Mouse (Mus musculus): ENCODE data around the gene Rnf11. TPM values are rescaled to one million over a fixed set of nuclear protein-coding genes. Genes with fewer than 3 reads are reported as not detected.

Rnf11 gene
- polyA plus RNA-seq (2012; rRNA removed), result 145 and 161 TPM in 2 replicates

DNA sequence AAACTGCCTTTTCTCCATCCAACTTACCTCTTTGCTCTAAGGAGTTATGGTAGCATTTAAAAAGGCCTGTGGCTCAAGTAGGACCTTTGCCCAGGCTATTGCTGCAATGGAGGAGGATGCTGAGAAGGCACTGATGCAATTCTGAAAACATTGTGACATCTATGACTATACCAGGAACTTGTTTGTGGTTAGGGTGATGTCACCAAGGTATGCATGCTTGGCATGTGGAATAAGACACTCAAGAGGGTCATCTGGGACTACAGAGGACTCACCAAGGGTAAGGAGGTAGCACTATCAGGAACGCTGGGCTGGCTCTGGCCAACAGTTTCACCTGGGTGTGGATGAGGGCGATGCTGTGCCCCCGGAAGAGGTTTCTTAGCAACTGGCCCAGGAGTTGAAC is at the start of gene Rnf11:
Gene Rnf11 (minus strand): TSS at position 108 of the 400 bp plus-strand sequence.
- DNase-seq, result no peak
- 85% methylated on average over 3 of the region's 3 CpGs for WGBS
- Histone ChIP-seq H3K4me3 (replicated peaks; ENCODE audit: insufficient read depth, low read depth, low read length) (no peak within 1 kb of the TSS), H3K4me1 (ENCODE audit: control insufficient read depth, insufficient read depth, low read length) (no peaks in the 10 kb centered on the region), H3K27me3 (ENCODE audit: control insufficient read depth, insufficient read depth, low read length) (no peaks in the 10 kb centered on the region), H3K27ac (ENCODE audit: insufficient read depth, low read length) (no peak within 1 kb of the TSS)
- TF ChIP-seq CTCF (IDR thresholded peaks at IDR 0.05; ENCODE audit: borderline replicate concordance, insufficient read depth, low read depth, low read length) (no peak), POLR2A (IDR thresholded peaks at IDR 0.05; ENCODE audit: borderline replicate concordance, insufficient read depth, low read length) (no peak)

DNA sequence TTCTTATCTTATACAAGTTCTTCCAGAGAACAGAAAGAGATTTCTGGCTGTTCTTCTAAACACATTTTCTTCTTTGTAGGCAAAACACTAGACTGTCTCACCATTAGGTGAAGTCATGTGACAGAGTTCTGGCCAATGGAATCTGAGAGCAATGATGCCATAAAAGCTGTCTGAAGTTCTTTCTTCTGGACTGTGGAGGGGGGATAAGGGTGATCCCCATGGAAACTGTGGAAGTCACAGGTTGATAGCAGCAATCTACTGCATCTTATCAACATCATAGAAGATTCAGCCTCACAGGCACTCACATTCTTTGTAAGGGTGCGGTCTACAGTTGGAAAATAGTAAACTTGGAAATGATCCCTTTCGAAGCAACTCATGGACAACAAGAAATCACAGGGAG is 46.6 kb upstream of the Rnf11 start, which contains the start of gene 4930522H14Rik:
Gene 4930522H14Rik (minus strand): TSS at position 187 of the 400 bp plus-strand sequence.
- TF ChIP-seq POLR2A (IDR thresholded peaks at IDR 0.05; ENCODE audit: borderline replicate concordance, insufficient read depth, low read length) (no peak), CTCF (IDR thresholded peaks at IDR 0.05; ENCODE audit: borderline replicate concordance, insufficient read depth, low read depth, low read length) (no peak)
- H3K4me1 ChIP-seq (ENCODE audit: control insufficient read depth, insufficient read depth, low read length), result no peaks in the 10 kb centered on the region
- 98% methylated on average over 2 of the region's 2 CpGs for WGBS
- no peak within 1 kb of the TSS for H3K4me3 ChIP-seq (replicated peaks; ENCODE audit: insufficient read depth, low read depth, low read length)
- no peaks in the 10 kb centered on the region for H3K27me3 ChIP-seq (ENCODE audit: control insufficient read depth, insufficient read depth, low read length)
- DNase-seq, result no peak
- no peak within 1 kb of the TSS for H3K27ac ChIP-seq (ENCODE audit: insufficient read depth, low read length)

DNA sequence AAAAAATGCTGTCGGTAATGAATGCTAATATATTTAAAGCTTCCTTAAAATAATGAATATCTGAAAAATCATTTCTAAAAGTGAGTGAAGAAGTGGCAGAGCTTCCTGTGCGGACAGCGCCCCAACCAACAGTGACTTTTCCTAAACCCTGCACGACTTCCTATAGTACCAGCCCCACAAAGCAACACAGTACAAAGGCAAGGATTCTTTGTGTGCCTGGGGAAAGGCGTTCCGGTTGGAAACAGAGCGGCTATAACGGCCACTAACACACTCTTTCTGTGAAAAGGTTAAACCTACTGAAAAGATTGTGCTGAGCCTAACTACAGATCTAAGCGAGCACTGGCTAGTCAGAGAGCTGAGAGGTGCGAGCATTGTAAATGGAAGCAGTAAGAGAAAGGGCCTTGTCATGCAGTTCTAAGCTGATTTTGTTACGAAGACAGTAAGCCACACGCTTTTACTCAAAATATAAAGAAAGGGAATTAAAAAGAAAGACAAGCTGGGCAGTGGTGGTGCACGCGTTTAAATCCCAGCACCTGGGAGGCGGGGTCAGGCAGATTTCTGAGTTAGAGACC is 45.8 kb upstream of the Rnf11 start:
- Histone ChIP-seq H3K27me3 (ENCODE audit: control insufficient read depth, insufficient read depth, low read length) (no peaks in the 10 kb centered on the region), H3K4me1 (ENCODE audit: control insufficient read depth, insufficient read depth, low read length) (no peaks in the 10 kb centered on the region), H3K4me3 (replicated peaks; ENCODE audit: insufficient read depth, low read depth, low read length) (no peak overlapping the region), H3K27ac (ENCODE audit: insufficient read depth, low read length) (no peak overlapping the region)
- WGBS, result 47% methylated on average over 15 of the region's 15 CpGs
- no peak for DNase-seq
- TF ChIP-seq CTCF (IDR thresholded peaks at IDR 0.05; ENCODE audit: borderline replicate concordance, insufficient read depth, low read depth, low read length) (no peak), POLR2A (IDR thresholded peaks at IDR 0.05; ENCODE audit: borderline replicate concordance, insufficient read depth, low read length) (no peak)

DNA sequence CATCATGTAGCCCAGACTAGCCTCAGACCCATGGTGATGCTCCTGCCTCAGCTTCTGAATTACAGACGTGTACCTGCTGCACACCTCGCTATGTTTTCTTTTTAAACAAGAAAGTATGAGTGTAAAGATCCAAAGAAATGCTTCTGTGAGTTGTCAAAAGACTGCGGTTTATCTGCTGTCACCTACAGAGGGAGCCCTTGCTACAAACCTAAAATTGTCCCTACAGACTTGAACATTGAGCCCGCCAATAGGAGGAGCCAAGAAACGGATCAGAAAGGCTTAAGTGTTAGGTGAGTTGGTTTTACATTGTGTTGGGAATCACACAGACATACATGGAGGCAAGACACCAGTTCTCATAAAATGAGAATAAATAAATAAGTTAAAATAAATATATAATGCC is 20.4 kb upstream of the Rnf11 start:
- H3K4me3 ChIP-seq (replicated peaks; ENCODE audit: insufficient read depth, low read depth, low read length), result no peak overlapping the region
- no peak overlapping the region for H3K27ac ChIP-seq (ENCODE audit: insufficient read depth, low read length)
- DNase-seq, result peak; percentile 42 to 60
- no peaks in the 10 kb centered on the region for H3K4me1 ChIP-seq (ENCODE audit: control insufficient read depth, insufficient read depth, low read length)
- 2% methylated on average over 5 of the region's 5 CpGs for WGBS
- no peaks in the 10 kb centered on the region for H3K27me3 ChIP-seq (ENCODE audit: control insufficient read depth, insufficient read depth, low read length)
- TF ChIP-seq POLR2A (IDR thresholded peaks at IDR 0.05; ENCODE audit: borderline replicate concordance, insufficient read depth, low read length), result no peak
- TF ChIP-seq CTCF (IDR thresholded peaks at IDR 0.05; ENCODE audit: borderline replicate concordance, insufficient read depth, low read depth, low read length), result peak; percentile 55; the same call in 1 of the 2 replicates

DNA sequence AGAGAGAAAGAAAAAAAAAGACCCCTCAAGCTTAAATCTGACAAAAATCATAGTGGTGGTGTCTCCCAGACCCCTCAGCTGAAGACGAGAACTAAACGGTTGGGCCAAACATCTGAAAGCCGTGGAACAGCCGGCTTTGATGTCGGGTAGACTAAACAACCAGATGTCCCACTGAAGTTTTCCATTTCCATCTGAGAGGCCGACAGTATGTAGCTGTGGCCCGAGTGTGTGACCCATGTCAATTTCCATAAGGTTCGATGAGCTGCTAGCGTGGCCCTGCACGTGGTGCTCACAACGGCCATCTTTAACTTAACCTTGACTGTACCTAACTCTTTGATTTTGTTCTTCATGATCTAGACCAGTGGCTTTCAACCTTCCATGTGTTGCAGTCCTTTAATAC is 13.9 kb upstream of the Rnf11 start:
- no peaks in the 10 kb centered on the region for H3K4me1 ChIP-seq (ENCODE audit: control insufficient read depth, insufficient read depth, low read length)
- DNase-seq, result no peak
- 87% methylated on average over 11 of the region's 11 CpGs for WGBS
- no peak overlapping the region for H3K27ac ChIP-seq (ENCODE audit: insufficient read depth, low read length)
- TF ChIP-seq CTCF (IDR thresholded peaks at IDR 0.05; ENCODE audit: borderline replicate concordance, insufficient read depth, low read depth, low read length) (no peak), POLR2A (IDR thresholded peaks at IDR 0.05; ENCODE audit: borderline replicate concordance, insufficient read depth, low read length) (no peak)
- no peak overlapping the region for H3K4me3 ChIP-seq (replicated peaks; ENCODE audit: insufficient read depth, low read depth, low read length)
- no peaks in the 10 kb centered on the region for H3K27me3 ChIP-seq (ENCODE audit: control insufficient read depth, insufficient read depth, low read length)

DNA sequence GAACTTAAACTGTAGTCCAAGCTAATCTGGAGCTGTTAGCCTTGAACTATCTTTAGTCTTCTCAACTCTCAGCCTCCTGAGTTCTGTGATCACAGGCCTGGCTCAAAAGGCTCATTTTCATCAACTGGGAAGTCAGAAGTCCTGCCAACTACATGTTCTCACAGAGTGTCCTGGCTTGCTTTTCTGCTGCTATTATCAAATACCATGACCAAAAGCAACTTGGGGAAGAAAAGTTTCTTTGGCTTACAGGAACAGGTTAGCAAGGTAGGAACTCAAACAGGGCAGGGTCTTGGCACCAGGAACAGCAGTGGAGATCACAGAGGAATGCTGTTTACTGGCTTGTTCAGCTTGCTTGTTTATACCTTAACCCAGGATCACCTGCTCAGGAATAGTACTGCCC is 9.1 kb upstream of the Rnf11 start:
- H3K27ac ChIP-seq (ENCODE audit: insufficient read depth, low read length), result no peak overlapping the region
- no peak overlapping the region for H3K4me3 ChIP-seq (replicated peaks; ENCODE audit: insufficient read depth, low read depth, low read length)
- no peaks in the 10 kb centered on the region for H3K27me3 ChIP-seq (ENCODE audit: control insufficient read depth, insufficient read depth, low read length)
- no peaks in the 10 kb centered on the region for H3K4me1 ChIP-seq (ENCODE audit: control insufficient read depth, insufficient read depth, low read length)
- DNase-seq, result no peak
- TF ChIP-seq CTCF (IDR thresholded peaks at IDR 0.05; ENCODE audit: borderline replicate concordance, insufficient read depth, low read depth, low read length), result no peak
- TF ChIP-seq POLR2A (IDR thresholded peaks at IDR 0.05; ENCODE audit: borderline replicate concordance, insufficient read depth, low read length), result no peak

DNA sequence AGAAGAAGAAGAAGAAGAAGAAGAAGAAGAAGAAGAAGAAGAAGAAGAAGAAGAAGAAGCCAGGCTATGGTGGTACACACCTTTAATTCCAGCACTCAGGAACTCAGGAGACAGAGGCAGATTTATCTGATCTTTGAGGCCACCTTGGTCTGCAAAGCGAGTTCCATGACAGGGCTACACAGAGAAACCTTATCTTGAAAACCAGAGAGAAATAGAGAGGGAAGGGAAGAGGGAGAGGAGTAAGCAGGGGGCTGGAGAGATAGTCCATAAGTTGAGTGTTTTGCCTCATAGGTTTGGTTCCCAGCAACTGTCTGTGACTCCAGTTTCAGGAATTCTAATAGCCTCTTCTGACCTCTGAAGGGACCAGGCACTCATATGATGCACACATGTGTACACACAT is 4.3 kb upstream of the Rnf11 start:
- Histone ChIP-seq H3K27ac (ENCODE audit: insufficient read depth, low read length) (no peak overlapping the region), H3K4me1 (ENCODE audit: control insufficient read depth, insufficient read depth, low read length) (no peaks in the 10 kb centered on the region), H3K4me3 (replicated peaks; ENCODE audit: insufficient read depth, low read depth, low read length) (no peak overlapping the region), H3K27me3 (ENCODE audit: control insufficient read depth, insufficient read depth, low read length) (no peaks in the 10 kb centered on the region)
- DNase-seq, result no peak
- WGBS, result 87% methylated on average over 1 of the region's 1 CpGs
- TF ChIP-seq CTCF (IDR thresholded peaks at IDR 0.05; ENCODE audit: borderline replicate concordance, insufficient read depth, low read depth, low read length) (no peak), POLR2A (IDR thresholded peaks at IDR 0.05; ENCODE audit: borderline replicate concordance, insufficient read depth, low read length) (no peak)

DNA sequence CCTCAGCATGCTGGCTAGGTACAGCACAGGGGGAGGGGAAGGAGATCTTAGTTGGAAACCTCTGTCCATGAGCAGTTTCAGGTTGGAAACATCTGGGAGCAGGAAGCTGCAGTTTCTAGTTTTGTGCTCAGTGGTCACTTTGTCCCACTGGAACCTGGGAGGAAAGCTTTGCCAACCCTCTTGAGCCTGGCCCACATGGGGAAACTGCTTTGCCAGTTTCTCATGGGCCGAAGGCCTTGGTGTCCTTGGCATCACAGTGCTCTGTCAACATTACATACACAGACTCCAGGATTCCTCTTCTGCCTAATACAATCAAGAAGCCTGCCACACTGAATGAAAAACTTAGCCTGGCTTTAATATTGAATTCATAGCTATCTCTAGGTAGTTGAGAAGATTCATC is 1.8 kb downstream of the Rnf11 start:
- TF ChIP-seq POLR2A (IDR thresholded peaks at IDR 0.05; ENCODE audit: borderline replicate concordance, insufficient read depth, low read length) (no peak), CTCF (IDR thresholded peaks at IDR 0.05; ENCODE audit: borderline replicate concordance, insufficient read depth, low read depth, low read length) (no peak)
- H3K4me3 ChIP-seq (replicated peaks; ENCODE audit: insufficient read depth, low read depth, low read length), result no peak overlapping the region
- 79% methylated on average over 1 of the region's 1 CpGs for WGBS
- no peaks in the 10 kb centered on the region for H3K27me3 ChIP-seq (ENCODE audit: control insufficient read depth, insufficient read depth, low read length)
- H3K27ac ChIP-seq (ENCODE audit: insufficient read depth, low read length), result no peak overlapping the region
- no peak for DNase-seq
- H3K4me1 ChIP-seq (ENCODE audit: control insufficient read depth, insufficient read depth, low read length), result no peaks in the 10 kb centered on the region

Measured in cerebellum, adult 2 months (tissue).